Mouse (Mus musculus): Measurements from ENCODE around the gene Bcan.

The Bcan gene

GRCm38 (mm10) chr3:87943586-87943985 lies 56.4 kb downstream of the Bcan start:
- DNase-seq: no peak

GRCm38 (mm10) chr3:87942471-87942870 lies 57.6 kb downstream of the Bcan start:
- DNase-seq: no peak

GRCm38 (mm10) chr3:87940611-87941010 lies 59.4 kb downstream of the Bcan start:
- DNase-seq: no peak

Measured in heart, adult 11 months (tissue).